Mouse (Mus musculus) liver, embryonic 16.5 days (tissue): ENCODE data around the gene Slit3. TPM values are rescaled to one million over a fixed set of nuclear protein-coding genes. Genes with fewer than 3 reads are reported as not detected.

Experiments used
- ATAC-seq: fragments of 200-750 bp; cut with Nextera tagmentation; 2 replicates; pipeline ENCODE4 v1.8.0; 2017; ENCODE audit warnings: low read depth, mild to moderate bottlenecking, moderate number of reproducible peaks, moderate library complexity
- H3K27ac ChIP-seq: fragments of 300-500 bp; sonication (generic); 2 replicates; pipeline ENCODE4 v1.5.1; 2014; ENCODE audit warnings: mild to moderate bottlenecking, low read length
- H3K27me3 ChIP-seq: fragments of 300-500 bp; sonication (generic); 2 replicates; pipeline ENCODE4 v1.6.1; 2014; ENCODE audit warnings: low read depth, low read length, mixed read lengths; ENCODE audit not compliant: control insufficient read depth, insufficient read depth
- H3K36me3 ChIP-seq: fragments of 300-500 bp; sonication (generic); 2 replicates; pipeline ENCODE4 v1.6.1; 2014; ENCODE audit warnings: mild to moderate bottlenecking; ENCODE audit not compliant: control insufficient read depth, insufficient read depth
- H3K4me1 ChIP-seq: fragments of 300-500 bp; sonication (generic); 2 replicates; pipeline ENCODE4 v1.6.1; 2014; ENCODE audit warnings: low read depth, low read length, mixed read lengths; ENCODE audit not compliant: control insufficient read depth
- H3K4me2 ChIP-seq: fragments of 300-500 bp; sonication (generic); 2 replicates; pipeline ENCODE4 v1.6.1; 2014; ENCODE audit warnings: low read depth, low read length, mixed read lengths
- H3K4me3 ChIP-seq: fragments of 300-500 bp; sonication (generic); 2 replicates; pipeline ENCODE4 v1.5.1; 2014; ENCODE audit warnings: low read depth, mild to moderate bottlenecking, low read length
- H3K9ac ChIP-seq: fragments of 300-500 bp; sonication (generic); 2 replicates; pipeline ENCODE4 v1.6.1; 2014; ENCODE audit warnings: low read depth, low read length
- H3K9me3 ChIP-seq: fragments of 300-500 bp; sonication (generic); replicated peaks from 2 replicates; pipeline ENCODE4 v1.6.1; 2016; ENCODE audit warnings: low read length; ENCODE audit not compliant: control insufficient read depth
- WGBS: fragments of 180-500 bp; shearing (Covaris S2); extraction: QIAGEN DNeasy Blood & Tissue Kit; methylation state at CpG from one replicate; pipeline ENCODE4 v1.1.7; 2014; ENCODE audit not compliant: insufficient replicate concordance; 5-methylcytosine and 5-hydroxymethylcytosine counted together
- polyA plus RNA-seq: library from polyadenylated mRNA; unstranded; fragments of >200 nt; fragmentation: Nextera tagmentation; extraction: Ambion mirVana; gene quantifications from 2 replicates; pipeline ENCODE4 v1.2.1, GENCODE M21; 2015

Slit3 gene
- polyA plus RNA-seq, 1 experiment from 2014 or later, result 0.22 TPM

DNA sequence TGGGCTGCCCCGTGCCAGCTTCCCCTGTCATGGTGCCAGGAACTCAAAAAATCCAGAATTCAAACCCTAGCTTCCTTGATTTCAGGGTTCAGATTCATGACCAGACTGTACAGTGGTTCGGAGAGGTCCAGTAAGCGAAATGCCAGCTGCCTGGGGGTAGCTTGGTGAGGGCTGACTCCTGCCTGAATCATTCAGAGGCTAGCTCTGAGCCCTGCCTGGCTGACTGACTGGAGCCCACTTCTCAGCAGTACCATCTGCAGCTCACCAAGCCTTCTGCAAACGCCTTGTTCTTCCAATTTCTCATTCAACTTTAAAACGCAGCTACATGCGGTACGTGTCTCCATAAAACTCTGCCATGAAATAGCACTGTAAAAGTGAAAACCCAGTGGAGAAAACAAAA is 120.4 kb downstream of the Slit3 start:
- Histone ChIP-seq H3K36me3 (no peaks in the 10 kb centered on the region), H3K9me3 (no peaks in the 10 kb centered on the region), H3K4me3 (no peak overlapping the region), H3K9ac (no peak overlapping the region), H3K27ac (no peak overlapping the region), H3K27me3 (no peaks in the 10 kb centered on the region), H3K4me1 (no peaks in the 10 kb centered on the region), H3K4me2 (no peak overlapping the region)
- ATAC-seq, result no peak
- WGBS, result 65% methylated on average over 7 of the region's 7 CpGs

DNA sequence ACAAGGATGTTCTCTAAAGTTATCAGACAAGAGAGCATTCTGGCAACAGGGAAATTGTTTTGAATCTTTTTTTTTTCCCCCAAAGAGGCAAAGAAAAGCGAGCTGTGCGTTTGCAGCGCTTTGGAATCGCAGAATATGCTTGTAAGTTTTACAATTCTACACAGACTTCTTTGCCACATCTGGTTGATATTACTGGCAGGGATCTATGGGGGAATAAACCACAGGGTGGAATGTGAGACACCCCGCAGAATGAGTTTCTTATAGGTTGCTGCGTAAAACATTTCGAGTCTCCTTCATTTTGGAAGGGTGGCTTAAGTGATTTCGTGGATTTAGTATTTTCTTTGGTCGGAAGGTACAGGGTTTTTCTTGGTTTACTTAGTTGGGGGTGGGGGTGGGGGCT is 122.6 kb downstream of the Slit3 start:
- 78% methylated on average over 9 of the region's 9 CpGs for WGBS
- Histone ChIP-seq H3K27ac (no peak overlapping the region), H3K9me3 (no peaks in the 10 kb centered on the region), H3K4me1 (no peaks in the 10 kb centered on the region), H3K27me3 (no peaks in the 10 kb centered on the region), H3K36me3 (no peaks in the 10 kb centered on the region), H3K4me3 (no peak overlapping the region), H3K4me2 (no peak overlapping the region), H3K9ac (no peak overlapping the region)
- ATAC-seq, result no peak

DNA sequence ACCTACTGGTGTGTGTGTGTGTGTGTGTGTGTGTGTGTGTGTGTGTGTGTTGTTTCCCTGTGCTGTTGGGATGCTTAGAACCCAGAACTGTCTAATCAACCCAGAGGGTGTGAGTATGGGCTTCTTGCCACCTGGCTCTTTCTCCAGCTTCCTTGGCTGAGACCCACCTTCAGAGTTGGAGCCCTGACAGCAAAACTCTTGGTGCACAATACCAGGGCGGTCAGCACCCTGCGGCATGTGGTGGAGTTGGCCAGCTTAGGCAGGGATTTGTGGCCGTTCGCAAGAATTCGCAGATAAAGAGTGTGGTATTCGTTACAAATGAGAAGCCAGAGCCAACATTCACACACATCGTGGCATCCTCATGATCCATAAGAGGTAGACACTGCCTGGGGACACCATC is 123.5 kb downstream of the Slit3 start:
- Histone ChIP-seq H3K27me3 (no peaks in the 10 kb centered on the region), H3K4me2 (no peak overlapping the region), H3K36me3 (no peaks in the 10 kb centered on the region), H3K4me3 (no peak overlapping the region), H3K9me3 (no peaks in the 10 kb centered on the region), H3K9ac (no peak overlapping the region), H3K4me1 (no peaks in the 10 kb centered on the region), H3K27ac (no peak overlapping the region)
- WGBS, result 71% methylated on average over 7 of the region's 7 CpGs
- ATAC-seq, result no peak

DNA sequence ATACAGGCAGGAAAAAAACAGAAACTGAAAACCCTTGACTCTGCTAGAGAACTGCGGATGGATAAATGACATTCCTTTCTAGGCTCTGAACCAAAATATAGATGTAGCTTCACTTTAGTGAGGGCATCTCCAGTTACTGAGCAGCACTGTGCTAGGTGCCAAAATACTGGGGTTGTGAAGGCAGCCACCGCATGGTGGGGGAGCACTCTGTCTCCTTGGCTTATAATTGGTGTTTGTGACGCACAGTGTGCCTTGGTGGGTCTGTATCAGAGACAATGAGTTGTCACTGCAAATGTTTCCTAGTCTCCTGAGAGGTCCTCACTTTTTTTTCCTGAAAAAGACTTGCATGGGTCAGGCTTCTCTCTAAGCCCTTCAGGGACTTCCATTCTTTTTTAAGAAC is 125.6 kb downstream of the Slit3 start:
- Histone ChIP-seq H3K4me3 (no peak overlapping the region), H3K4me1 (no peaks in the 10 kb centered on the region), H3K27ac (no peak overlapping the region), H3K4me2 (no peak overlapping the region), H3K27me3 (no peaks in the 10 kb centered on the region), H3K9ac (no peak overlapping the region), H3K9me3 (no peaks in the 10 kb centered on the region), H3K36me3 (no peaks in the 10 kb centered on the region)
- WGBS, result 69% methylated on average over 3 of the region's 3 CpGs
- ATAC-seq, result no peak

DNA sequence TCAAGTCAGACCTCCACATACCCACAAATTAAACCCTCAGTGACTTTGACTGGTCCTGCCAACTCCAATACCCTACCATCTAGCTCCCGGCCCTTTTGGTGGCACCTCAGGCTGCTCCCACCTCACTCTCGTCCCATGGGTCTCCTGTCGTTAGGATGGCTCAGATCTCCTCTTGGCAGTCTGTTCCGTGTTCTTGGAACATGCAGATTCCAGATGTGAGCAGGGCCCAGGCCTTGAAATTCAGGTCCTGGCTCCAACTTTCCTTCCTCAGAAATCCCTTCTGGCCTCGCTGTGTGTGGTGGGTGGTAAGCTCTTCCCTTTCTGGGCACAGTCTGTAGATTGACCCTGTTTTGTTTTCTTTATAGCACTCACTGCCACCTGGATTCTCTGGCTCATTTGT is 127.1 kb downstream of the Slit3 start:
- no peak overlapping the region for H3K9ac ChIP-seq
- H3K4me2 ChIP-seq, result no peak overlapping the region
- no peak for ATAC-seq
- no peaks in the 10 kb centered on the region for H3K36me3 ChIP-seq
- H3K27me3 ChIP-seq, result no peaks in the 10 kb centered on the region
- no peaks in the 10 kb centered on the region for H3K4me1 ChIP-seq
- no peaks in the 10 kb centered on the region for H3K9me3 ChIP-seq
- no peak overlapping the region for H3K27ac ChIP-seq
- no peak overlapping the region for H3K4me3 ChIP-seq
- 58% methylated on average over 5 of the region's 5 CpGs for WGBS

DNA sequence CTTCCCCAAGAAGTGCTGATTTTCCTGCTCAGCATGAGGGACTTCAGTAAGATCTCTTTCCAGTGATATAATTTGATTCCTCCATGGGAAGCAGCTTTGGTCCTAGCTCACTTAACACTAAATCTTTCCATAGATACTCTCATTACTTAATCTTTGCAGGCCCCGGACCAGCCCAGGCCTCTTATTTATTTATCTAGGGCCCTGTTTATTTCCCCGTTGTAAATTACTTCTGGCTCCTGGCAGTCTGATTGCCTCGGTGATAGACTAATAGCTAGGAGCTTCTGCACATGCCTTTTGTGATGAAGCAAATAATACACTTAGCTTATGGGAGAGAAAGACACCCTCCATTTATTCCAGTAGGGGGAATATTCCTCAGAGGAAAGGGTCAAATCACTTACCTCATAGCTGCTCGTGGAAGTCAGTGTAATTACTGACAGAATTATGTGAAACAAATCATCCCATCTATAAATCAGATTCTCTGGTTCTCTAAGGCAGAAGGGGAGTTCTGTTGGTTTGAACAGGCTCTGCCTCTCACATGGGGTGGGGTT is 129.9 kb downstream of the Slit3 start:
- no peak for ATAC-seq
- Histone ChIP-seq H3K27ac (no peak overlapping the region), H3K9me3 (no peaks in the 10 kb centered on the region), H3K4me1 (no peaks in the 10 kb centered on the region), H3K36me3 (no peaks in the 10 kb centered on the region), H3K9ac (no peak overlapping the region), H3K27me3 (no peaks in the 10 kb centered on the region), H3K4me2 (no peak overlapping the region), H3K4me3 (no peak overlapping the region)
- 36% methylated on average over 4 of the region's 4 CpGs for WGBS

DNA sequence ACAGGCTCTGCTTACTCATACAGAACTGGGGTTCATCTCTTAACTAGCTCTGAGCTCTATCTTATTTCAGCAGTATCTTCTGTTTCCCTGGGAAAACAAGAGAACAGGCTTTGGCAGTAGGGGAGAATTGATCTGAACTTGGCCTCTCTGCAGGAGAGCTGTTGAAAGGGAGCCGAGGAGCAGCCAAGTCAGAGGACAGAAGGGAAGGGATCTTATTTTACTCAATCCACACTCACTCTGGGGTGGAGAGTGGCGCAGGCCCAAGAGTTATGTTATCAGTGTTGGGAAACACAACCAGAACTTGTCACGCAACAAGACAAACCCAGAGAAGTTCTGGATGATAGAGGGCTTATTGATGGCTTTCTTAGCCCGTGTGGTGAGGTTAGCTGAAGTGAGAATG is 130.9 kb downstream of the Slit3 start:
- Histone ChIP-seq H3K4me2 (no peak overlapping the region), H3K27me3 (no peaks in the 10 kb centered on the region), H3K27ac (no peak overlapping the region), H3K9me3 (no peaks in the 10 kb centered on the region), H3K9ac (no peak overlapping the region), H3K4me3 (no peak overlapping the region), H3K4me1 (no peaks in the 10 kb centered on the region), H3K36me3 (no peaks in the 10 kb centered on the region)
- 64% methylated on average over 4 of the region's 4 CpGs for WGBS
- ATAC-seq, result no peak

DNA sequence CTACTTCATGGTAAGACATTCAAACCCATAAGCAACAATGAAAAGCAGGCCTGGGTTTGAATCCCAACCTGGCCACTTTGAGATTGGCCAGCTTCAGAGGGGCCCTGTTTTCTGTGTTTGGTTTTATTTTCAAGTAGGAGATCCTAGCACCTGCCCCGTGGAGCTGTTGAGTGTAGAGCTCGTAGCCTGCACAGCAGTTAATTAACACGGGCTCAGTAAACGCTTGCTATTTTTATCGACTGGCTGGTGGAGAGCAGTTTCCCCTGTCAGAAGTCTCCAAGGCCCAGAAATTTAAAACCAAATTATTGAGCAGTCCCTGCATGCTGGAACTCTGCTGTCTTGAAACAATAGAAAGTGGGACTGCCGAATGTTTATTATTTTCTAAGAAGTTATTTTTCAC is 136.3 kb downstream of the Slit3 start:
- Histone ChIP-seq H3K4me2 (no peak overlapping the region), H3K4me3 (no peak overlapping the region), H3K4me1 (no peaks in the 10 kb centered on the region), H3K9ac (no peak overlapping the region), H3K27me3 (no peaks in the 10 kb centered on the region), H3K36me3 (no peaks in the 10 kb centered on the region), H3K27ac (no peak overlapping the region), H3K9me3 (no peaks in the 10 kb centered on the region)
- WGBS, result 60% methylated on average over 6 of the region's 6 CpGs
- ATAC-seq, result no peak

DNA sequence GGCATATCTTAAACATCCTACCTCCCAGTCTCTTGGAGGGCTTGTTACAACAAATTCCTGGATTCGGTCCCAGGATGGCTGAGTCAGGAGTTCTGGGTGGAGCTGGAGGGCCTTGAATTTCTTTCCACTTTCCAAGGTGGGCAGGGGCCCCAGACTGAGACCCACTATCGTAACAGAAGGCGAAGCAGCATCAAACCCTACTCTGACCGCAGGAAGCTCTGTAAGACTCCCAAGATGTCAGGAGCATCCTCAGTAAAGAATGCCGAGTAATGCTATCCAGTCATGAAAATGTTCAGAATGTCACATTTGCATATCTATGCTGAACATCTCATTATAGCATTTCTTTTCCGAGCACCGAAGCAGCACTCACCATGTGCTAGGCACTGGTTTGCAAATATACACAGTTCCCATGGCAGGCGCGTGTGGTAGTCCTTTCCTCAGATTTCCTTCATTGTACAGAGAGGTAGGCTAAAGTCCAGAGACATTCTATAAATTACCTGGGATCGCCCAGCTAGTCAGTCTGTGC is 140.6 kb downstream of the Slit3 start:
- Histone ChIP-seq H3K27ac (no peak overlapping the region), H3K27me3 (no peaks in the 10 kb centered on the region), H3K9me3 (no peaks in the 10 kb centered on the region), H3K4me3 (no peak overlapping the region), H3K36me3 (no peaks in the 10 kb centered on the region), H3K4me1 (no peaks in the 10 kb centered on the region), H3K9ac (no peak overlapping the region), H3K4me2 (no peak overlapping the region)
- ATAC-seq, result no peak
- 77% methylated on average over 10 of the region's 10 CpGs for WGBS
